Mouse (Mus musculus) cerebellum, postnatal 25 days (tissue): Measurements from ENCODE around the gene Rbfox1.

Experiments used
- DNase-seq, 2 experiments: peaks; one replicate each; pipeline ENCODE4 v3.0.0; 2021; ENCODE audit warnings: mixed read lengths in 2 of 2

Rbfox1 gene

GRCm38 (mm10) chr16:7275501-7275900, 1390.3 kb downstream of the Rbfox1 start:
- DNase-seq = no peak

- DNase-seq = no peak
Measured at GRCm38 (mm10) chr16:7275901-7276300, 1390.7 kb downstream of the Rbfox1 start.

- DNase-seq = peak; percentile 38 to 53
Measured at GRCm38 (mm10) chr16:7279544-7279943, 1394.4 kb downstream of the Rbfox1 start.

- DNase-seq = peak; percentile 79 to 84
Measured at GRCm38 (mm10) chr16:7282257-7282656, 1397.1 kb downstream of the Rbfox1 start.

- no peak for DNase-seq
Measured at GRCm38 (mm10) chr16:7292985-7293805, 1408.0 kb downstream of the Rbfox1 start.

GRCm38 (mm10) chr16:7302416-7302815, 1417.3 kb downstream of the Rbfox1 start:
- no peak for DNase-seq

GRCm38 (mm10) chr16:7329196-7329595, 1444.0 kb downstream of the Rbfox1 start:
- DNase-seq = peak; percentile 71 to 83

GRCm38 (mm10) chr16:7341186-7341585, 1456.0 kb downstream of the Rbfox1 start:
- no peak for DNase-seq

GRCm38 (mm10) chr16:7345298-7345697, 1460.1 kb downstream of the Rbfox1 start:
- DNase-seq = no peak

- no peak for DNase-seq
Measured at GRCm38 (mm10) chr16:7346001-7346625, 1461.0 kb downstream of the Rbfox1 start.

GRCm38 (mm10) chr16:7347522-7348165, 1462.5 kb downstream of the Rbfox1 start:
- DNase-seq = no peak

GRCm38 (mm10) chr16:7352808-7353207, 1467.7 kb downstream of the Rbfox1 start:
- DNase-seq = no peak

GRCm38 (mm10) chr16:7354116-7354515, 1469.0 kb downstream of the Rbfox1 start:
- DNase-seq = no peak

GRCm38 (mm10) chr16:7359043-7359442, 1473.9 kb downstream of the Rbfox1 start:
- DNase-seq = no peak

GRCm38 (mm10) chr16:7360706-7361105, 1475.6 kb downstream of the Rbfox1 start:
- DNase-seq = no peak

- DNase-seq = no peak
Measured at GRCm38 (mm10) chr16:7365878-7366277, 1480.7 kb downstream of the Rbfox1 start.

GRCm38 (mm10) chr16:7374146-7374545, 1489.0 kb downstream of the Rbfox1 start:
- DNase-seq = no peak

GRCm38 (mm10) chr16:7374674-7375073, 1489.5 kb downstream of the Rbfox1 start:
- DNase-seq = no peak

GRCm38 (mm10) chr16:7396101-7396500, 1510.9 kb downstream of the Rbfox1 start:
- no peak for DNase-seq

- peak; percentile 15 to 29 for DNase-seq
Measured at GRCm38 (mm10) chr16:7404766-7405492, 1519.8 kb downstream of the Rbfox1 start.

- DNase-seq = no peak
Measured at GRCm38 (mm10) chr16:7407862-7408640, 1522.9 kb downstream of the Rbfox1 start.

- peak; percentile 27 to 41 for DNase-seq
Measured at GRCm38 (mm10) chr16:7419655-7420281, 1534.6 kb downstream of the Rbfox1 start.
